Mouse (Mus musculus): ENCODE measurements around the gene Proz. TPM values are rescaled to one million over a fixed set of nuclear protein-coding genes. Genes with fewer than 3 reads are reported as not detected.

The Proz gene
- total RNA-seq, 2 experiments from 2014 or later: not detected

GRCm38 (mm10) chr8:13105908-13106551 is 45.3 kb downstream of the Proz start:
- DNase-seq (ENCODE audit: extremely low spot score in 1 of 2, low spot score in 1 of 2): no peak

GRCm38 (mm10) chr8:13107990-13108638 is 47.4 kb downstream of the Proz start:
- no peak for DNase-seq (ENCODE audit: extremely low spot score in 1 of 2, low spot score in 1 of 2)

GRCm38 (mm10) chr8:13108967-13109366 is 48.3 kb downstream of the Proz start:
- DNase-seq (ENCODE audit: extremely low spot score in 1 of 2, low spot score in 1 of 2): no peak

DNA sequence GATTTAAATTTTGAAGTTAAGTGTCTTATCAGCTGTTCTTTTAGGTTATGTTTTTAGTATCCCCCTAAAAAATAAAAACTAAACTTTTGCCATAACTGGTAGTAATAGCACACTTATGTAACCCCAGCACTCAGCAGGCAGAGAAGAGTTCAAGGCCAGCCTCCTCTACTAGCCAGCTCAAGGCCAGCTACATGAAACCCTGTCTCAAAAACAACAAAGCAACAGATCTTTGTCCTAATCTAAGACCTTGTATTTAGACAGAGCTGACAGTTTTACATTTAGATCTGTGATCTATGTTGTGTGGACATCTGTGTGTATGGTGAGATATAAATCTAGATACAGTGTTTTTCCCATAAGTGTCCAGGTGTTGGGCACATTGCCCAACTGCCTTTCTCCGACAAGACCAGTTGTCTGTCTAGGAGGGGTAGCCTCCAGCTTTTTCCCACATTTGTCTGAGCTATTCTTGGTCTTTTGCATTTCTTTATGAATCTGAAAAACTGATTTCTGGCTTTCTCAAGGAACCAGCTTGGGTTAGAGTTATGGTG is 48.8 kb downstream of the Proz start:
- DNase-seq (ENCODE audit: extremely low spot score in 1 of 2, low spot score in 1 of 2): no peak

- DNase-seq (ENCODE audit: extremely low spot score in 1 of 2, low spot score in 1 of 2): no peak
Measured at GRCm38 (mm10) chr8:13111917-13112316, 51.2 kb downstream of the Proz start.

- DNase-seq (ENCODE audit: extremely low spot score in 1 of 2, low spot score in 1 of 2): no peak
Measured at GRCm38 (mm10) chr8:13113232-13113631, 52.5 kb downstream of the Proz start.

- no peak for DNase-seq (ENCODE audit: extremely low spot score in 1 of 2, low spot score in 1 of 2)
Measured at GRCm38 (mm10) chr8:13117096-13117495, 56.4 kb downstream of the Proz start.

DNA sequence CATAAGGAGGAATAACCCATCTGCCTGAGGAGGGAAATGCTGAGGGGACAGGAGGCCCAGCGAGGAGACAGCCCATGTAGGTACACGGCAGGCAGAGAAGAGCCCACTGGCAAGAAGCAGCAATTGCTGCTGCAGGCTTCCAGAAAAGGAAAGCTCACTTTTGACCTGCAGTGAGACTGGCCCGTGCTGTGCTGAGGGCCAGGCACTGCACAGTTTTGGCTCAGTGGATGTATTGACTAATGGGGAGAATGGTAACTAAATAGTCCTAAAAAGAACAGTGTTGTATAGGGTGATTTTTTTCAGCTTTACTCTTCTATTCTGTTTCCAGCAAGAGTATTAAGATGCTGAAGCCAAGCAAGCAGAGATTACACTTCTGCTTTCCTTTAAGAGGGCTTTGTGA is 57.8 kb downstream of the Proz start:
- no peak for DNase-seq (ENCODE audit: extremely low spot score in 1 of 2, low spot score in 1 of 2)

- DNase-seq (ENCODE audit: extremely low spot score in 1 of 2, low spot score in 1 of 2): no peak
Measured at GRCm38 (mm10) chr8:13120882-13121665, 60.4 kb downstream of the Proz start.

DNA sequence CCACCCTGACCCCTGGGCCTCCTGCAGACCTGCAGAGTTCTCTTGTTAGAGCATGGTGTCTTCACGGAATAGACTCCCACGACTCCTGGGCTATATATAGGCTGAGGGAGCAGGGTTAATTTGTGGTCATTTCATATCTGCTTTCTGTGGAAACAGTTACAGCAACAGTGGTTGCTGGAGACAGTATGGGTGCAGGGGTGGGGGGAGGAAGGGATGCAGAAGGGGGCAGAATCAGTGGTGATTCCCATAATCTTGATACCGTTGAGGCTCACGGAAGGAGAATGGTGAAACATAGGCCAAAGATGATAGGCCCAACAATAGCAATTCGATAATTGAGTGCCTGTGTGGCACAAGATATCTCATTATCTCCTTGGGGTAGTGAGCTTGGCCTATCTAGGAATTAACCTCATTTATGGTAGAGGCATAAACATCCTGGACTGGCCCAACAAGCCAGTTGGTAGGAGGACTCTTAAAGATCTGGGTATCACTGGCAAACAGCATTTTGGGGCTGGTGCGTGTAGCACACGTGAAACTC is 62.2 kb downstream of the Proz start:
- DNase-seq (ENCODE audit: extremely low spot score in 1 of 2, low spot score in 1 of 2): no peak

- DNase-seq (ENCODE audit: extremely low spot score in 1 of 2, low spot score in 1 of 2): no peak
Measured at GRCm38 (mm10) chr8:13124897-13125296, 64.2 kb downstream of the Proz start.

Other genes starting within 250 kb of the Proz start
- gene Mcf2l, start 187.1 kb upstream of the Proz start, total RNA-seq (2021): 100 to 1,000 TPM; 215 to 241 TPM
- gene F7, start 34.9 kb upstream of the Proz start, total RNA-seq (2021): not detected
- gene F10, start 23.6 kb upstream of the Proz start, total RNA-seq (2021): not detected
- 10 to 100 TPM; 28.8 to 32.0 TPM for gene Pcid2, start 44.5 kb downstream of the Proz start, total RNA-seq (2021)
- gene Cul4a, start 44.7 kb downstream of the Proz start, total RNA-seq (2021): 10 to 100 TPM; 55.8 to 64.4 TPM
- gene Lamp1, start 98.2 kb downstream of the Proz start, total RNA-seq (2021): 100 to 1,000 TPM; 283 to 311 TPM
- gene Grtp1, start 139.7 kb downstream of the Proz start, total RNA-seq (2021): 1 to 10 TPM; 5.2 TPM
- gene Adprhl1, start 193.2 kb downstream of the Proz start, total RNA-seq (2021): 1 to 10 TPM; 1.3 to 1.4 TPM
- gene Dcun1d2, start 227.2 kb downstream of the Proz start, total RNA-seq (2021): 10 to 100 TPM; 33.6 to 35.6 TPM
- gene Tmco3, start 227.3 kb downstream of the Proz start, total RNA-seq (2021): 10 to 100 TPM; 42.7 to 49.5 TPM